Mouse (Mus musculus) lung, adult 2 months (tissue): ENCODE measurements around the gene Heg1. TPM values are rescaled to one million over a fixed set of nuclear protein-coding genes. Genes with fewer than 3 reads are reported as not detected.

ENCODE experiments used
- DNase-seq: peaks from one replicate; pipeline ENCODE4 v3.0.0; 2022
- H3K4me1 ChIP-seq: fragments of 200-500 bp; 2 replicates; pipeline ENCODE4 v1.6.1; 2011; ENCODE audit warnings: low read length; ENCODE audit not compliant: control insufficient read depth, insufficient read depth
- H3K4me3 ChIP-seq: fragments of 200-500 bp; replicated peaks from 2 replicates; pipeline ENCODE3; 2011; ENCODE audit warnings: low read depth, mild to moderate bottlenecking, control low read depth, low read length; ENCODE audit errors: extremely low read depth
- CTCF ChIP-seq: fragments of 200-500 bp; IDR thresholded peaks from 2 replicates; pipeline ENCODE4 v1.5.1; 2011; ENCODE audit warnings: mild to moderate bottlenecking, low read length, control low read depth; ENCODE audit not compliant: insufficient read depth
- POLR2A ChIP-seq: fragments of 200-500 bp; IDR thresholded peaks from 2 replicates; pipeline ENCODE4 v1.6.1; 2011; ENCODE audit warnings: low read depth, mild to moderate bottlenecking, control low read depth, low read length, borderline replicate concordance; ENCODE audit errors: extremely low read depth
- WGBS: fragments of 180-500 bp; shearing (Covaris S2); methylation state at CpG from one replicate; pipeline ENCODE4 v1.1.7; 2018; 5-methylcytosine and 5-hydroxymethylcytosine counted together
- polyA plus RNA-seq: library from polyadenylated mRNA; depleted of rRNA; stranded (reverse); fragments of >200 nt; gene quantifications from 2 replicates; pipeline ENCODE4 v1.2.3, GENCODE M21; 2012

Heg1 gene
- polyA plus RNA-seq, 1 experiment, result 150 TPM

DNA sequence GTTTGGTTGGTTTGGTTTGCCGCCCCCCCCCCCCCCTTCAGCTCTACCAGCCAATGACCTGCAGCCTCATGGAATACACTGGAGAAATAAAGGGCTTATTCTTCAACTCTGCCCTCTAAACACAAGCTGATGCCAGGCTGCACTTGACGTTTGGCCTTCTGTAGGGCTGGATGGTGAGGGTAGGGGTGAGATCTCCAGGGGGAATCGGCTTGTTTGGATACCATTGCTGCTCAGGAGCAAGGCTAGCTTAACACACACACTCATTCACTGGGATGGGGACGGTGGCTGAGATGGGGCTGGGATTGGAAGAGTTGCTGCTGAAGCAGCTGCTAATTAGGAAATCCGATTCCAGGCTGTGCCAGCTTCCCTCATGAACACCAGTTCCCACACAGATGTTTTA lies 16.4 kb downstream of the Heg1 start:
- 56% methylated on average over 5 of the region's 5 CpGs for WGBS
- TF ChIP-seq POLR2A (no peak), CTCF (no peak)
- H3K4me3 ChIP-seq, result no peak overlapping the region
- peaks cover 35% of the 10 kb centered on the region for H3K4me1 ChIP-seq
- DNase-seq, result no peak

- Histone ChIP-seq H3K4me3 (no peak overlapping the region), H3K4me1 (peaks cover 34% of the 10 kb centered on the region)
- DNase-seq, result no peak
- TF ChIP-seq CTCF, result no peak
- TF ChIP-seq POLR2A, result no peak
- WGBS, result 62% methylated on average over 4 of the region's 4 CpGs
These were observed 17.7 kb downstream of the Heg1 start for GRCm38 (mm10) chr16:33701872-33702271.

GRCm38 (mm10) chr16:33704289-33704688 lies 20.1 kb downstream of the Heg1 start:
- no peak overlapping the region for H3K4me3 ChIP-seq
- no peak for DNase-seq
- TF ChIP-seq POLR2A, result no peak
- TF ChIP-seq CTCF, result no peak
- H3K4me1 ChIP-seq, result peaks cover 27% of the 10 kb centered on the region
- 58% methylated on average over 9 of the region's 9 CpGs for WGBS

DNA sequence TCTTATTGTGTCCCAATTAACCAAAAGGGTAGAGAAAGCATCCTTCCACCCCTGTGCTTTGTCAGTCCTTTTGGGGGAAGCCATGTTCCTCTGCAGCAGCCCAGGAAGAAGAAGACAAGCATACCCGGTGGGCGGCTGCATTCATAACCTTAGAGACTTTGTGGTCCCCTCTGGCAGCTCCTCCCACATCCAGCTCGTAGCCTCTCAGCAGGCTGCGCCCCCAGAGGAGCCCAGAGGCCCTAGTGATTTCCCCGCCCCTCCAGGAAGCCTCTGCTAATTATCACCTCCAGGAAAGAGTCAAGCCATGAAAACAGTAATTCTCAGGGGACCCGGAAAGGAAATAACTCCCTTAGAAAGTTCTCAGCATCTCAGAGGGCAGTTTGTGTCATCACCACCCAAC lies 21.1 kb downstream of the Heg1 start:
- Histone ChIP-seq H3K4me3 (no peak overlapping the region), H3K4me1 (peaks cover 22% of the 10 kb centered on the region)
- no peak for DNase-seq
- 25% methylated on average over 6 of the region's 6 CpGs for WGBS
- no peak for TF ChIP-seq POLR2A
- TF ChIP-seq CTCF, result no peak

- DNase-seq, result no peak
- TF ChIP-seq POLR2A (no peak), CTCF (no peak)
- Histone ChIP-seq H3K4me3 (no peak overlapping the region), H3K4me1 (peaks cover 18% of the 10 kb centered on the region)
- WGBS, result 89% methylated on average over 14 of the region's 14 CpGs
These were observed 22.1 kb downstream of the Heg1 start for GRCm38 (mm10) chr16:33706111-33706890.

DNA sequence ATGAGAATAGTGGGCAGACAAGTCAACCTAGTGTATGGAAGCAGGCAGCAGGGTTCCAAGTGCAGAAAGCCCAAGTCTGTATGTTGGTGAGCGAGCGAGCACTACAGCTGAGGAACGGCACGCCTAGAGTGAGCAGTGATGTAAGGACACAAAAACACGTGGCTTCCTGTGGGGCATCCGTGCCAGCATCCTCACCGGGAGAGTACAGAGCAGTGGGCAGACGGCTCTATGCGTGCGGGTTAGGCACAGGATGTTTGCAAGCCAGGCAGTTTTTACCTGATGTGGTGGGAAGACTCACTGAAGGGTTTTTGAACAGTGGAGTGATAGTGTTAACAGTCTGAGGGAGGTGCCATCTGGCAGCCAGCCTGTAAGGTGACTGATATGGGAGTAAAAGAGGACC lies 23.9 kb downstream of the Heg1 start:
- no peak overlapping the region for H3K4me3 ChIP-seq
- TF ChIP-seq POLR2A, result no peak
- H3K4me1 ChIP-seq, result peaks cover 18% of the 10 kb centered on the region
- no peak for DNase-seq
- 53% methylated on average over 10 of the region's 10 CpGs for WGBS

DNA sequence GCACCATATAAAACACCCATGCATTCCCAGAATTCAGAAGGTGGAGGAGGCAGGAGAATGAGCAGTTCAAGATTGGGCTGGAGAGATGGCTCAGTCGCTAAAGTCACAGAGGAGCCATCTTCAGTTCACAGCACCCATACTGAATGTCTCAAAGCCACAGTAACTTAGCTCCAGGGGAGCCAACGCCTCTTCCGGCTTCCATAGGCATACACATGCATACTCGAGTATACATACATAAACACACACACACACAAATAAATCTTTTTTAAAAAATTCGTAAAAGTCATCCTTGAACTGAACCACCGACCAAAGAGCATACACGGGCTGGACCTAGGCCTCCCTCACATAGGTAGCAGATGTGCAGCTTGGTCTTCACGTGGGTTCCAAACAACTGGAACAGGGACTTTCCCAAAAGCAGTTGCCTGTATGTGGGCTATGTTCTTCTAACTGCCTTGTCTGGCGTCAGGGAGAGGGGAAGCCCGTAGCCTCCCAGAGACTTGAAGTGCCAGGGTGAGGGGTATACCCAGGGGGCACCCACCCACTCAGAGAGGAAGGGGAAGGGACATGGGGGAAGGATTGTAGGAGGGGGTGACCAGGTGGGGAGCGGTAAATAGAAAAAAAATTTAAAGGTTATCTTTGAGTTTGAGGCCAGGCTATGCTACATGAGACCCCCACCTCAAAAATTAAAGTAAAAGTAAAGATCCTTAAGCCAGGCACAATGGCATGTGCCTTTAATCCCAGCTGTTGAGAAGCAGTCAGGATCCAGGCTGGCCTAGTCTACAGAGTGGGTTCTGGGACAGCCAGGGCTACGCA lies 24.6 kb downstream of the Heg1 start:
- Histone ChIP-seq H3K4me3 (no peak overlapping the region), H3K4me1 (peaks cover 22% of the 10 kb centered on the region)
- no peak for TF ChIP-seq POLR2A
- no peak for TF ChIP-seq CTCF
- no peak for DNase-seq
- WGBS, result 78% methylated on average over 12 of the region's 12 CpGs

DNA sequence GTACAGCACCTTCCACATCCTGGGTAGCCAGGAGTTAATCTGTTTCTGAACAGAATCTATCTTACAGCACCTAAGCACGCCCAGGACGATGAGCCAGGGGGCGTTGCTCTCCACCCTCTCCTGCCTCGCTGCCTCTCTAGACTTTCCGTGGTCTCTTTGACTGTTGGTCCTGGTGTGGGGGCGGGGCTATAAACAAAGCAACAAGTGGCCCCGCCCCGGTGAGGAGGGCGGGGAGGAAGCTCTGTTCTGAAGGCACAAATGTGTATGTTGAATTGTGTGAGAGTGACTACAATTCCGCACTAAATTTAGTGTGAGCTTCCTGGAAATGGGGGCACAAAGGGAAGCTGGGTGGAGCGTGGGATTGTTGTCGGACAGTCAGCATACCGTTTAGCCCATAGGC lies 30.1 kb downstream of the Heg1 start:
- no peak overlapping the region for H3K4me3 ChIP-seq
- 6% methylated on average over 13 of the region's 13 CpGs for WGBS
- peaks cover 16% of the 10 kb centered on the region for H3K4me1 ChIP-seq
- DNase-seq, result peak; percentile 65
- TF ChIP-seq POLR2A (no peak), CTCF (peak; percentile 15; the same call in 1 of the 2 replicates)

DNA sequence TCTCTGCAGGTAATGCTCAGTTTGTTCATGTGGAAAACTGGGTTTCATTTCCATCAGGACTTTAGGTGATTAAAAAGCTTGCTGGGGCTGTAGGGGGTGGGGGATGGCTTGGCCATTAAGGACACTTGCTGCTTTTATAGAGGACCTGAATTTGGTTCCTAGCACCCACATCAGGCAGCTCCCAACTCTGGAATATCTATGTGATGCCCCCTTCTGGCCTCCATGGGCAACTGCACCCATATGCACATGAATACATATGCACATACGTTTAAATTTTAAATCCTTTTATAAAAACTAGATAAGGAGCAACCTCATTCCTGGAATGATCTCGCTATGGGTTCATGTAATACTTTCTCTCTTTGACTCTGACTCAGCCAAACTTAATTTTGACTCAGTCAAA lies 39.1 kb downstream of the Heg1 start:
- H3K4me1 ChIP-seq, result no peaks in the 10 kb centered on the region
- H3K4me3 ChIP-seq, result no peak overlapping the region
- no peak for DNase-seq
- no peak for TF ChIP-seq POLR2A
- TF ChIP-seq CTCF, result no peak
- WGBS, result 95% methylated on average over 2 of the region's 2 CpGs

- no peak for DNase-seq
- no peaks in the 10 kb centered on the region for H3K4me1 ChIP-seq
- peak; percentile 39 for TF ChIP-seq CTCF
- no peak for TF ChIP-seq POLR2A
- no peak overlapping the region for H3K4me3 ChIP-seq
- WGBS, result 95% methylated on average over 3 of the region's 3 CpGs
These were observed 39.8 kb downstream of the Heg1 start for GRCm38 (mm10) chr16:33723983-33724382.
